Mouse (Mus musculus): ENCODE measurements around the gene AI413582. TPM values are rescaled to one million over a fixed set of nuclear protein-coding genes. Genes with fewer than 3 reads are reported as not detected.
A peak's percentile ranks its signal among the peaks of the same experiment; 100 is the strongest.

Gene AI413582
- total and polyA plus RNA-seq, 3 experiments = 14.6 to 43.6 (median 30.2) TPM

GRCm38 (mm10) chr17:27552215-27553201 lies 13.0 kb downstream of the AI413582 start:
- in situ Hi-C loops (cut with MboI; ENCODE audit: low pct_ligation_motif_present, low pct_unique_long_range_greater_than_20kb, low sequenced_read_pairs) (no loop called here), dilution Hi-C loops (cut with MboI; ENCODE audit: extremely low pct_ligation_motif_present, extremely low pct_unique_long_range_greater_than_20kb, low sequenced_read_pairs) (no loop called here)
- Histone ChIP-seq H3K4me1 (ENCODE audit: control insufficient read depth in 1 of 2, insufficient read depth in 2 of 2) (peaks cover 15 to 33% of the 10 kb centered on the region in 2 experiments), H3K27me3 (replicated peaks) (peaks cover 20% of the 10 kb centered on the region), H3K27ac (ENCODE audit: insufficient read depth, low read depth) (no peak overlapping the region), H3K36me3 (replicated peaks in 1 of 2; ENCODE audit: control insufficient read depth in 1 of 2, insufficient read depth in 1 of 2, low read length in 1 of 2) (no peaks in the 10 kb centered on the region), H3K79me2 (replicated peaks; ENCODE audit: control insufficient read depth, extremely low read depth, insufficient read depth, poor library complexity, severe bottlenecking) (peaks cover 6% of the 10 kb centered on the region), H3K9ac (ENCODE audit: insufficient read depth, low read depth) (no peak overlapping the region), H3K4me3 (replicated peaks in 1 of 3; ENCODE audit: low read depth in 2 of 3, low read length in 2 of 3, poor library complexity in 1 of 3) (no peak overlapping the region), H3K4me2 (ENCODE audit: insufficient read depth, low read depth, poor library complexity, severe bottlenecking) (no peak overlapping the region), H3K9me3 (replicated peaks; ENCODE audit: low read length) (peaks cover 8% of the 10 kb centered on the region)
- no peak for DNase-seq (ENCODE audit: extremely low read depth)
- no peak for TF ChIP-seq NRF1 (IDR thresholded peaks at IDR 0.05; ENCODE audit: low read depth, low read length)
- TF ChIP-seq GABPA (IDR thresholded peaks at IDR 0.05; ENCODE audit: insufficient replicate concordance, low read depth, low read length) = no peak
- TF ChIP-seq MAZ (IDR thresholded peaks at IDR 0.05; ENCODE audit: low read depth, low read length) = no peak
- no peak for TF ChIP-seq RCOR1 (conservative IDR thresholded peaks at IDR 0.05; ENCODE audit: low read depth, low read length)
- TF ChIP-seq HCFC1 (IDR thresholded peaks at IDR 0.05; ENCODE audit: low read depth, low read length) = no peak
- no peak for TF ChIP-seq JUN (IDR thresholded peaks at IDR 0.05; ENCODE audit: insufficient read depth, low read depth, low read length)
- TF ChIP-seq RAD21 (IDR thresholded peaks at IDR 0.05; ENCODE audit: low read depth, low read length) = no peak
- no peak for TF ChIP-seq NELFE (IDR thresholded peaks at IDR 0.05; ENCODE audit: low read depth, low read length)
- no peak for TF ChIP-seq ZNF384 (IDR thresholded peaks at IDR 0.05; ENCODE audit: low read depth, low read length)

- Histone ChIP-seq H3K79me2 (replicated peaks; ENCODE audit: control insufficient read depth, extremely low read depth, insufficient read depth, poor library complexity, severe bottlenecking) (no peaks in the 10 kb centered on the region), H3K4me1 (ENCODE audit: control insufficient read depth in 1 of 2, insufficient read depth in 2 of 2) (peaks cover 15 to 43% of the 10 kb centered on the region in 2 experiments), H3K27ac (ENCODE audit: insufficient read depth, low read depth) (no peak overlapping the region), H3K9ac (ENCODE audit: insufficient read depth, low read depth) (no peak overlapping the region), H3K4me3 (replicated peaks in 1 of 3; ENCODE audit: low read depth in 2 of 3, low read length in 2 of 3, poor library complexity in 1 of 3) (no peak overlapping the region), H3K36me3 (replicated peaks in 1 of 2; ENCODE audit: control insufficient read depth in 1 of 2, insufficient read depth in 1 of 2, low read length in 1 of 2) (no peaks in the 10 kb centered on the region), H3K27me3 (replicated peaks) (peaks cover 24% of the 10 kb centered on the region), H3K4me2 (ENCODE audit: insufficient read depth, low read depth, poor library complexity, severe bottlenecking) (no peak overlapping the region), H3K9me3 (replicated peaks; ENCODE audit: low read length) (peaks cover 8% of the 10 kb centered on the region)
- no peak for DNase-seq (ENCODE audit: extremely low read depth)
- TF ChIP-seq IRF4 (IDR thresholded peaks at IDR 0.05; ENCODE audit: low read depth, low read length) (0 out of 2 replicates have a peak, but pooled peaks have one; percentile 24), CHD2 (IDR thresholded peaks at IDR 0.05; ENCODE audit: low read length) (peak; percentile 43), CTCF (conservative IDR thresholded peaks at IDR 0.05 in 1 of 2, IDR thresholded peaks at IDR 0.05 in 1 of 2; ENCODE audit: low read depth in 2 of 2, low read length in 2 of 2) (peak in 1 of 2 experiments; percentile 52; a peak in 2 of 4 replicates), ZMIZ1 (IDR thresholded peaks at IDR 0.05; ENCODE audit: low read depth, low read length) (no peak), MEF2A (IDR thresholded peaks at IDR 0.05; ENCODE audit: borderline replicate concordance, low read depth, low read length) (no peak), MYC (IDR thresholded peaks at IDR 0.05; ENCODE audit: low read depth, low read length) (no peak), ZKSCAN1 (IDR thresholded peaks at IDR 0.05; ENCODE audit: borderline replicate concordance, low read depth, low read length) (no peak), ZC3H11A (IDR thresholded peaks at IDR 0.05; ENCODE audit: low read depth, low read length) (no peak), RAD21 (IDR thresholded peaks at IDR 0.05; ENCODE audit: low read depth, low read length) (peak; percentile 19), E2F4 (IDR thresholded peaks at IDR 0.05; ENCODE audit: insufficient replicate concordance, low read depth, low read length) (no peak)
- dilution Hi-C loops (cut with MboI; ENCODE audit: extremely low pct_ligation_motif_present, extremely low pct_unique_long_range_greater_than_20kb, low sequenced_read_pairs) (no loop called here), in situ Hi-C loops (cut with MboI; ENCODE audit: low pct_ligation_motif_present, low pct_unique_long_range_greater_than_20kb, low sequenced_read_pairs) (no loop called here)
Observed at GRCm38 (mm10) chr17:27551393-27551940, 14.1 kb downstream of the AI413582 start.
